Mouse (Mus musculus): ENCODE data around the gene Casp8ap2. TPM values are rescaled to one million over a fixed set of nuclear protein-coding genes. Genes with fewer than 3 reads are reported as not detected.

Casp8ap2 gene
- polyA plus RNA-seq, 1 experiment = 4.7 TPM

- no peak for TF ChIP-seq POLR2A (IDR thresholded peaks at IDR 0.05; ENCODE audit: control insufficient read depth, low read depth, low read length)
- TF ChIP-seq CTCF (IDR thresholded peaks at IDR 0.05; ENCODE audit: control insufficient read depth, insufficient read depth, insufficient replicate concordance, low read depth, low read length) = no peak
- Histone ChIP-seq H3K4me3 (ENCODE audit: control insufficient read depth, low read depth, low read length) (no peak overlapping the region), H3K36me3 (ENCODE audit: control insufficient read depth, insufficient read depth, low read length) (peaks cover 3% of the 10 kb centered on the region; the same call in 1 of the 2 replicates), H3K4me1 (ENCODE audit: control insufficient read depth, insufficient read depth, low read length) (no peaks in the 10 kb centered on the region), H3K27ac (ENCODE audit: control insufficient read depth, insufficient read depth, low read depth, low read length) (no peak overlapping the region), H3K27me3 (ENCODE audit: control insufficient read depth, insufficient read depth, low read length) (no peaks in the 10 kb centered on the region)
These were observed 54.6 kb downstream of the Casp8ap2 start for GRCm38 (mm10) chr4:32669825-32670224.

- Histone ChIP-seq H3K27me3 (ENCODE audit: control insufficient read depth, insufficient read depth, low read length) (no peaks in the 10 kb centered on the region), H3K36me3 (ENCODE audit: control insufficient read depth, insufficient read depth, low read length) (peaks cover 3% of the 10 kb centered on the region), H3K4me3 (ENCODE audit: control insufficient read depth, low read depth, low read length) (no peak overlapping the region), H3K4me1 (ENCODE audit: control insufficient read depth, insufficient read depth, low read length) (no peaks in the 10 kb centered on the region), H3K27ac (ENCODE audit: control insufficient read depth, insufficient read depth, low read depth, low read length) (no peak overlapping the region)
- TF ChIP-seq POLR2A (IDR thresholded peaks at IDR 0.05; ENCODE audit: control insufficient read depth, low read depth, low read length) = no peak
- TF ChIP-seq CTCF (IDR thresholded peaks at IDR 0.05; ENCODE audit: control insufficient read depth, insufficient read depth, insufficient replicate concordance, low read depth, low read length) = no peak
These were observed 58.8 kb downstream of the Casp8ap2 start for GRCm38 (mm10) chr4:32674025-32674424.

GRCm38 (mm10) chr4:32677471-32677870 is 62.2 kb downstream of the Casp8ap2 start:
- no peaks in the 10 kb centered on the region for H3K4me1 ChIP-seq (ENCODE audit: control insufficient read depth, insufficient read depth, low read length)
- H3K27me3 ChIP-seq (ENCODE audit: control insufficient read depth, insufficient read depth, low read length) = no peaks in the 10 kb centered on the region
- H3K27ac ChIP-seq (ENCODE audit: control insufficient read depth, insufficient read depth, low read depth, low read length) = no peak overlapping the region
- peaks cover 3% of the 10 kb centered on the region for H3K36me3 ChIP-seq (ENCODE audit: control insufficient read depth, insufficient read depth, low read length)
- TF ChIP-seq POLR2A (IDR thresholded peaks at IDR 0.05; ENCODE audit: control insufficient read depth, low read depth, low read length) (no peak), CTCF (IDR thresholded peaks at IDR 0.05; ENCODE audit: control insufficient read depth, insufficient read depth, insufficient replicate concordance, low read depth, low read length) (no peak)
- no peak overlapping the region for H3K4me3 ChIP-seq (ENCODE audit: control insufficient read depth, low read depth, low read length)

GRCm38 (mm10) chr4:32680843-32681242 is 65.6 kb downstream of the Casp8ap2 start:
- Histone ChIP-seq H3K4me3 (ENCODE audit: control insufficient read depth, low read depth, low read length) (no peak overlapping the region), H3K27me3 (ENCODE audit: control insufficient read depth, insufficient read depth, low read length) (no peaks in the 10 kb centered on the region), H3K4me1 (ENCODE audit: control insufficient read depth, insufficient read depth, low read length) (no peaks in the 10 kb centered on the region), H3K27ac (ENCODE audit: control insufficient read depth, insufficient read depth, low read depth, low read length) (no peak overlapping the region), H3K36me3 (ENCODE audit: control insufficient read depth, insufficient read depth, low read length) (peaks cover 5% of the 10 kb centered on the region)
- TF ChIP-seq CTCF (IDR thresholded peaks at IDR 0.05; ENCODE audit: control insufficient read depth, insufficient read depth, insufficient replicate concordance, low read depth, low read length) = no peak
- TF ChIP-seq POLR2A (IDR thresholded peaks at IDR 0.05; ENCODE audit: control insufficient read depth, low read depth, low read length) = no peak

GRCm38 (mm10) chr4:32682471-32682870 is 67.2 kb downstream of the Casp8ap2 start:
- Histone ChIP-seq H3K27ac (ENCODE audit: control insufficient read depth, insufficient read depth, low read depth, low read length) (no peak overlapping the region), H3K27me3 (ENCODE audit: control insufficient read depth, insufficient read depth, low read length) (no peaks in the 10 kb centered on the region), H3K4me1 (ENCODE audit: control insufficient read depth, insufficient read depth, low read length) (no peaks in the 10 kb centered on the region), H3K36me3 (ENCODE audit: control insufficient read depth, insufficient read depth, low read length) (peaks cover 5% of the 10 kb centered on the region), H3K4me3 (ENCODE audit: control insufficient read depth, low read depth, low read length) (no peak overlapping the region)
- TF ChIP-seq CTCF (IDR thresholded peaks at IDR 0.05; ENCODE audit: control insufficient read depth, insufficient read depth, insufficient replicate concordance, low read depth, low read length) (no peak), POLR2A (IDR thresholded peaks at IDR 0.05; ENCODE audit: control insufficient read depth, low read depth, low read length) (no peak)

GRCm38 (mm10) chr4:32683061-32683582 is 67.9 kb downstream of the Casp8ap2 start:
- Histone ChIP-seq H3K36me3 (ENCODE audit: control insufficient read depth, insufficient read depth, low read length) (peaks cover 5% of the 10 kb centered on the region), H3K27ac (ENCODE audit: control insufficient read depth, insufficient read depth, low read depth, low read length) (no peak overlapping the region)

More at GRCm38 (mm10) chr4:32683061-32683582, 67.9 kb downstream of the Casp8ap2 start:
- no peaks in the 10 kb centered on the region for H3K27me3 ChIP-seq (ENCODE audit: control insufficient read depth, insufficient read depth, low read length)
- no peak overlapping the region for H3K4me3 ChIP-seq (ENCODE audit: control insufficient read depth, low read depth, low read length)
- H3K4me1 ChIP-seq (ENCODE audit: control insufficient read depth, insufficient read depth, low read length) = no peaks in the 10 kb centered on the region
- TF ChIP-seq CTCF (IDR thresholded peaks at IDR 0.05; ENCODE audit: control insufficient read depth, insufficient read depth, insufficient replicate concordance, low read depth, low read length) (no peak), POLR2A (IDR thresholded peaks at IDR 0.05; ENCODE audit: control insufficient read depth, low read depth, low read length) (no peak)

Other genes starting within 250 kb of the Casp8ap2 start
- 0.32 and 0.35 TPM in 2 replicates for gene Gja10, start 12.7 kb upstream of the Casp8ap2 start, polyA plus RNA-seq (2012; rRNA removed)
- gene Mdn1, start 41.7 kb downstream of the Casp8ap2 start, polyA plus RNA-seq (2012; rRNA removed) = 23.3 and 30.5 TPM in 2 replicates
- 13.2 and 13.5 TPM in 2 replicates for gene Lyrm2, start 184.8 kb downstream of the Casp8ap2 start, polyA plus RNA-seq (2012; rRNA removed)